Mouse (Mus musculus): Measurements from ENCODE around the gene Aurkb. TPM values are rescaled to one million over a fixed set of nuclear protein-coding genes. Genes with fewer than 3 reads are reported as not detected.

Gene Aurkb
- total RNA-seq, 2 experiments from 2014 or later = 16.2 to 22.5 TPM

- DNase-seq = no peak
Observed at GRCm38 (mm10) chr11:69064259-69065133, 19.0 kb downstream of the Aurkb start.

GRCm38 (mm10) chr11:69065394-69065925, 20.0 kb downstream of the Aurkb start:
- DNase-seq = no peak

GRCm38 (mm10) chr11:69066163-69066861, 20.9 kb downstream of the Aurkb start:
- DNase-seq = peak; percentile 58

GRCm38 (mm10) chr11:69066956-69067355, 21.5 kb downstream of the Aurkb start:
- peak; percentile 94 for DNase-seq

- peak; percentile 65 for DNase-seq
Observed at GRCm38 (mm10) chr11:69067601-69068000, 22.2 kb downstream of the Aurkb start.

GRCm38 (mm10) chr11:69070093-69070492, 24.6 kb downstream of the Aurkb start:
- peak; percentile 49 for DNase-seq

- peak; percentile 94 for DNase-seq
Observed at GRCm38 (mm10) chr11:69070590-69071222, 25.3 kb downstream of the Aurkb start, which contains the start of gene Tmem107. TSS of gene Tmem107 (plus strand) at chr11:69070806.

GRCm38 (mm10) chr11:69071262-69071661, 25.8 kb downstream of the Aurkb start:
- no peak for DNase-seq

GRCm38 (mm10) chr11:69072234-69072633, 26.8 kb downstream of the Aurkb start:
- DNase-seq = no peak

- no peak for DNase-seq
Observed at GRCm38 (mm10) chr11:69072666-69073064, 27.2 kb downstream of the Aurkb start.

GRCm38 (mm10) chr11:69073065-69073888, 27.8 kb downstream of the Aurkb start:
- DNase-seq = peak; percentile 84

GRCm38 (mm10) chr11:69073951-69074775, 28.7 kb downstream of the Aurkb start:
- peak; percentile 6 for DNase-seq

GRCm38 (mm10) chr11:69074776-69075069, 29.3 kb downstream of the Aurkb start:
- peak; percentile 3 for DNase-seq

- DNase-seq = no peak
Observed at GRCm38 (mm10) chr11:69075764-69076479, 30.5 kb downstream of the Aurkb start.

GRCm38 (mm10) chr11:69076572-69076971, 31.1 kb downstream of the Aurkb start:
- no peak for DNase-seq

- no peak for DNase-seq
Observed at GRCm38 (mm10) chr11:69077316-69077715, 31.9 kb downstream of the Aurkb start.

GRCm38 (mm10) chr11:69078041-69078440, 32.6 kb downstream of the Aurkb start:
- DNase-seq = no peak

- no peak for DNase-seq
Observed at GRCm38 (mm10) chr11:69078805-69079438, 33.5 kb downstream of the Aurkb start.

- peak; percentile 4 for DNase-seq
Observed at GRCm38 (mm10) chr11:69080102-69080854, 34.8 kb downstream of the Aurkb start.
